Mouse (Mus musculus) limb, embryonic 12.5 days (tissue): ENCODE results near the gene Cuedc1. TPM values are rescaled to one million over a fixed set of nuclear protein-coding genes. Genes with fewer than 3 reads are reported as not detected.
A peak's percentile ranks its signal among the peaks of the same experiment; 100 is the strongest.

Experiments used
- ATAC-seq: fragments of 200-750 bp; cut with Nextera tagmentation; 2 replicates; pipeline ENCODE4 v1.8.0; 2017; ENCODE audit warnings: low read depth, moderate TSS enrichment; ENCODE audit not compliant: insufficient number of reproducible peaks, insufficient read depth, low FRiP score, low TSS enrichment
- H3K27ac ChIP-seq: fragments of 300-500 bp; sonication (generic); 2 replicates; pipeline ENCODE4 v1.5.1; 2016; ENCODE audit warnings: mild to moderate bottlenecking, moderate library complexity
- H3K27me3 ChIP-seq: fragments of 300-500 bp; sonication (generic); 2 replicates; pipeline ENCODE4 v1.6.1; 2016; ENCODE audit warnings: mild to moderate bottlenecking, moderate library complexity
- H3K36me3 ChIP-seq: fragments of 300-500 bp; sonication (generic); 2 replicates; pipeline ENCODE4 v1.6.1; 2016; ENCODE audit warnings: mild to moderate bottlenecking, moderate library complexity
- H3K4me1 ChIP-seq: fragments of 300-500 bp; sonication (generic); replicated peaks from 2 replicates; pipeline ENCODE4 v1.6.1; 2016
- H3K4me2 ChIP-seq: fragments of 300-500 bp; sonication (generic); 2 replicates; pipeline ENCODE4 v1.6.1; 2016; ENCODE audit warnings: mild to moderate bottlenecking, moderate library complexity
- H3K4me3 ChIP-seq: fragments of 300-500 bp; sonication (generic); replicated peaks from 2 replicates; pipeline ENCODE4 v1.5.1; 2016; ENCODE audit warnings: mild to moderate bottlenecking
- H3K9ac ChIP-seq: fragments of 300-500 bp; sonication (generic); replicated peaks from 2 replicates; pipeline ENCODE4 v1.6.1; 2016; ENCODE audit warnings: mild to moderate bottlenecking, moderate library complexity
- H3K9me3 ChIP-seq: fragments of 300-500 bp; sonication (generic); 2 replicates; pipeline ENCODE4 v1.6.1; 2016; ENCODE audit warnings: mild to moderate bottlenecking, moderate library complexity
- WGBS: fragments of 180-500 bp; shearing (Covaris S2); methylation state at CpG from one replicate; pipeline ENCODE4 v1.1.7; 2016; 5-methylcytosine and 5-hydroxymethylcytosine counted together
- polyA plus RNA-seq: library from polyadenylated mRNA; unstranded; fragments of >200 nt; fragmentation: Nextera tagmentation; extraction: Ambion mirVana; gene quantifications from 2 replicates; pipeline ENCODE4 v1.2.1, GENCODE M21; 2016

Cuedc1 gene
- polyA plus RNA-seq, 1 experiment from 2014 or later: 32.1 TPM

GRCm38 (mm10) chr11:88172601-88173325, 74.9 kb downstream of the Cuedc1 start:
- H3K27ac ChIP-seq: peak overlapping the region; percentile 79
- H3K27me3 ChIP-seq: peaks cover 40% of the 10 kb centered on the region
- 22% methylated on average over 10 of the region's 10 CpGs for WGBS
- peaks cover 43% of the 10 kb centered on the region for H3K4me1 ChIP-seq
- H3K4me2 ChIP-seq: peak overlapping the region; percentile 35
- peak; percentile 61 for ATAC-seq
- no peaks in the 10 kb centered on the region for H3K9me3 ChIP-seq
- no peak overlapping the region for H3K4me3 ChIP-seq
- no peak overlapping the region for H3K9ac ChIP-seq
- H3K36me3 ChIP-seq: peaks cover 7% of the 10 kb centered on the region

GRCm38 (mm10) chr11:88173386-88174025, 75.6 kb downstream of the Cuedc1 start:
- peaks cover 43% of the 10 kb centered on the region for H3K4me1 ChIP-seq
- H3K9ac ChIP-seq: no peak overlapping the region
- H3K36me3 ChIP-seq: peaks cover 13% of the 10 kb centered on the region
- ATAC-seq: no peak
- peaks cover 33% of the 10 kb centered on the region for H3K27me3 ChIP-seq
- WGBS: 12% methylated on average over 8 of the region's 9 CpGs
- no peak overlapping the region for H3K4me3 ChIP-seq
- no peaks in the 10 kb centered on the region for H3K9me3 ChIP-seq
- peak overlapping the region; percentile 79 for H3K27ac ChIP-seq
- H3K4me2 ChIP-seq: peak overlapping the region; percentile 35

GRCm38 (mm10) chr11:88180467-88180958, 82.7 kb downstream of the Cuedc1 start:
- Histone ChIP-seq H3K9me3 (no peaks in the 10 kb centered on the region), H3K4me1 (peaks cover 34% of the 10 kb centered on the region), H3K36me3 (peaks cover 44% of the 10 kb centered on the region), H3K9ac (no peak overlapping the region), H3K27ac (peak overlapping the region; percentile 87), H3K27me3 (no peaks in the 10 kb centered on the region), H3K4me2 (peak overlapping the region; percentile 38), H3K4me3 (no peak overlapping the region)
- 0 out of 2 replicates have a peak, but pooled peaks have one; percentile 35 for ATAC-seq
- WGBS: 18% methylated on average over 6 of the region's 6 CpGs

- H3K36me3 ChIP-seq: peaks cover 44% of the 10 kb centered on the region
Measured at GRCm38 (mm10) chr11:88180959-88181619, 83.2 kb downstream of the Cuedc1 start.

GRCm38 (mm10) chr11:88184632-88185180, 86.8 kb downstream of the Cuedc1 start:
- no peak overlapping the region for H3K4me2 ChIP-seq
- no peaks in the 10 kb centered on the region for H3K9me3 ChIP-seq
- H3K27me3 ChIP-seq: peaks cover 1% of the 10 kb centered on the region; the same call in 1 of the 2 replicates
- H3K36me3 ChIP-seq: peaks cover 38% of the 10 kb centered on the region
- no peak for ATAC-seq
- H3K9ac ChIP-seq: no peak overlapping the region
- 86% methylated on average over 17 of the region's 17 CpGs for WGBS
- H3K27ac ChIP-seq: no peak overlapping the region
- H3K4me1 ChIP-seq: peaks cover 50% of the 10 kb centered on the region
- H3K4me3 ChIP-seq: no peak overlapping the region

More at GRCm38 (mm10) chr11:88180959-88181619, 83.2 kb downstream of the Cuedc1 start:
- Histone ChIP-seq H3K4me2 (peak overlapping the region; percentile 38), H3K9me3 (no peaks in the 10 kb centered on the region), H3K27ac (peak overlapping the region; percentile 87), H3K9ac (no peak overlapping the region), H3K27me3 (no peaks in the 10 kb centered on the region), H3K4me3 (no peak overlapping the region), H3K4me1 (peaks cover 35% of the 10 kb centered on the region)
- peak; percentile 78 for ATAC-seq
- 4% methylated on average over 16 of the region's 16 CpGs for WGBS

GRCm38 (mm10) chr11:88186078-88186946, 88.5 kb downstream of the Cuedc1 start:
- Histone ChIP-seq H3K27me3 (peaks cover 12% of the 10 kb centered on the region), H3K4me3 (no peak overlapping the region), H3K36me3 (peaks cover 41% of the 10 kb centered on the region), H3K9me3 (no peaks in the 10 kb centered on the region), H3K4me1 (peaks cover 34% of the 10 kb centered on the region), H3K9ac (no peak overlapping the region), H3K27ac (peak overlapping the region; percentile 79; the same call in 1 of the 2 replicates), H3K4me2 (peak overlapping the region; percentile 50; the same call in 1 of the 2 replicates)
- ATAC-seq: no peak
- WGBS: 73% methylated on average over 14 of the region's 14 CpGs

- peaks cover 18% of the 10 kb centered on the region for H3K27me3 ChIP-seq
- H3K4me1 ChIP-seq: peaks cover 28% of the 10 kb centered on the region
- H3K4me3 ChIP-seq: no peak overlapping the region
- H3K9me3 ChIP-seq: no peaks in the 10 kb centered on the region
- peak overlapping the region; percentile 50 for H3K4me2 ChIP-seq
- H3K9ac ChIP-seq: no peak overlapping the region
- H3K27ac ChIP-seq: peak overlapping the region; percentile 79
- WGBS: 44% methylated on average over 2 of the region's 2 CpGs
- H3K36me3 ChIP-seq: peaks cover 41% of the 10 kb centered on the region
- ATAC-seq: no peak
Measured at GRCm38 (mm10) chr11:88186947-88187243, 89.0 kb downstream of the Cuedc1 start.

GRCm38 (mm10) chr11:88187417-88188133, 89.7 kb downstream of the Cuedc1 start:
- Histone ChIP-seq H3K27ac (peak overlapping the region; percentile 79), H3K9ac (peak overlapping the region; percentile 40; the same call in 1 of the 2 replicates)

GRCm38 (mm10) chr11:88188216-88188615, 90.4 kb downstream of the Cuedc1 start:
- no peak for ATAC-seq
- WGBS: 60% methylated on average over 8 of the region's 8 CpGs
- H3K27ac ChIP-seq: peak overlapping the region; percentile 79; the same call in 1 of the 2 replicates
- H3K4me2 ChIP-seq: peak overlapping the region; percentile 50; the same call in 1 of the 2 replicates
- H3K9me3 ChIP-seq: no peaks in the 10 kb centered on the region
- H3K9ac ChIP-seq: no peak overlapping the region
- peaks cover 31% of the 10 kb centered on the region for H3K27me3 ChIP-seq
- H3K36me3 ChIP-seq: peaks cover 31% of the 10 kb centered on the region
- peaks cover 36% of the 10 kb centered on the region for H3K4me1 ChIP-seq
- no peak overlapping the region for H3K4me3 ChIP-seq

More at GRCm38 (mm10) chr11:88187417-88188133, 89.7 kb downstream of the Cuedc1 start:
- peaks cover 25% of the 10 kb centered on the region for H3K27me3 ChIP-seq
- peaks cover 30% of the 10 kb centered on the region for H3K4me1 ChIP-seq
- 10% methylated on average over 25 of the region's 25 CpGs for WGBS
- peak; percentile 88 for ATAC-seq
- H3K36me3 ChIP-seq: peaks cover 38% of the 10 kb centered on the region
- no peaks in the 10 kb centered on the region for H3K9me3 ChIP-seq
- H3K4me2 ChIP-seq: peak overlapping the region; percentile 50
- H3K4me3 ChIP-seq: peak overlapping the region; percentile 21

GRCm38 (mm10) chr11:88188635-88189034, 90.8 kb downstream of the Cuedc1 start:
- 90% methylated on average over 7 of the region's 7 CpGs for WGBS
- no peak for ATAC-seq
- H3K4me1 ChIP-seq: peaks cover 40% of the 10 kb centered on the region
- peaks cover 27% of the 10 kb centered on the region for H3K36me3 ChIP-seq
- H3K4me3 ChIP-seq: no peak overlapping the region
- H3K9me3 ChIP-seq: no peaks in the 10 kb centered on the region
- no peak overlapping the region for H3K27ac ChIP-seq
- H3K9ac ChIP-seq: 0 out of 2 replicates have a peak overlapping the region, but pooled peaks have one; percentile 6
- no peak overlapping the region for H3K4me2 ChIP-seq
- peaks cover 36% of the 10 kb centered on the region for H3K27me3 ChIP-seq
